Mouse (Mus musculus) CH12.LX (cell line): ENCODE results near the gene Acox2.

Experiments used
- CHD1 ChIP-seq: IDR thresholded peaks from 2 replicates; pipeline ENCODE4 v1.6.1; 2012; ENCODE audit warnings: low read depth, low read length, improper control_type of control experiment, inconsistent platforms
- CHD2 ChIP-seq: IDR thresholded peaks from 2 replicates; pipeline ENCODE4 v1.6.1; 2011; ENCODE audit warnings: low read length, improper control_type of control experiment
- CTCF ChIP-seq, 2 experiments: IDR thresholded peaks in 1 of 2; conservative IDR thresholded peaks in 1 of 2; 2 replicates each; pipeline ENCODE4 v1.5.1; 2011 to 2012; ENCODE audit warnings: low read depth in 2 of 2, low read length in 2 of 2, improper control_type of control experiment in 1 of 2, inconsistent platforms in 1 of 2, mild to moderate bottlenecking in 1 of 2, moderate library complexity in 1 of 2
- ELF1 ChIP-seq: IDR thresholded peaks from 2 replicates; pipeline ENCODE4 v1.6.1; 2014; ENCODE audit warnings: low read depth, mild to moderate bottlenecking, inconsistent platforms, low read length, improper control_type of control experiment
- EP300 ChIP-seq: IDR thresholded peaks from 2 replicates; pipeline ENCODE4 v1.6.1; 2011; ENCODE audit warnings: low read length, improper control_type of control experiment
- JUN ChIP-seq: IDR thresholded peaks from 2 replicates; pipeline ENCODE4 v1.6.1; 2011; ENCODE audit warnings: low read depth, mild to moderate bottlenecking, low read length, improper control_type of control experiment, moderate library complexity; ENCODE audit not compliant: insufficient read depth
- MAX ChIP-seq: IDR thresholded peaks from 2 replicates; pipeline ENCODE4 v1.6.1; 2011; ENCODE audit warnings: low read length, improper control_type of control experiment
- MAZ ChIP-seq: IDR thresholded peaks from 2 replicates; pipeline ENCODE4 v1.6.1; 2012; ENCODE audit warnings: low read depth, mild to moderate bottlenecking, inconsistent platforms, low read length, improper control_type of control experiment, moderate library complexity
- POLR2A ChIP-seq: IDR thresholded peaks from 2 replicates; pipeline ENCODE4 v1.6.1; 2011; ENCODE audit warnings: low read depth, mild to moderate bottlenecking, improper control_type of control experiment, low read length
- TCF12 ChIP-seq: IDR thresholded peaks from 2 replicates; pipeline ENCODE4 v1.6.1; 2014; ENCODE audit warnings: low read depth, mild to moderate bottlenecking, inconsistent platforms, low read length, improper control_type of control experiment
- ZKSCAN1 ChIP-seq: IDR thresholded peaks from 2 replicates; pipeline ENCODE4 v1.6.1; 2012; ENCODE audit warnings: low read depth, inconsistent platforms, low read length, improper control_type of control experiment, borderline replicate concordance
- ZNF384 ChIP-seq: IDR thresholded peaks from 2 replicates; pipeline ENCODE4 v1.6.1; 2012; ENCODE audit warnings: low read depth, low read length, improper control_type of control experiment, inconsistent platforms

GRCm38 (mm10) chr14:8200769-8201168 is 58.4 kb downstream of the Acox2 start:
- TF ChIP-seq CTCF (conservative IDR thresholded peaks at IDR 0.05 in 1 of 2, IDR thresholded peaks at IDR 0.05 in 1 of 2; ENCODE audit: low read depth in 2 of 2, low read length in 2 of 2) (no peak), POLR2A (no peak), TCF12 (no peak), MAZ (no peak), ELF1 (no peak), ZNF384 (no peak), MAX (no peak), CHD2 (no peak), JUN (no peak), CHD1 (no peak), EP300 (no peak), ZKSCAN1 (no peak)
